Mouse (Mus musculus) urinary bladder, postnatal 4 days (tissue): ENCODE measurements around the gene Gm21915.

Source experiments
- DNase-seq, 2 experiments: peaks; one replicate each; pipeline ENCODE4 v3.0.0; 2021 to 2022; ENCODE audit warnings: low spot score in 2 of 2

Gm21915 gene

DNA sequence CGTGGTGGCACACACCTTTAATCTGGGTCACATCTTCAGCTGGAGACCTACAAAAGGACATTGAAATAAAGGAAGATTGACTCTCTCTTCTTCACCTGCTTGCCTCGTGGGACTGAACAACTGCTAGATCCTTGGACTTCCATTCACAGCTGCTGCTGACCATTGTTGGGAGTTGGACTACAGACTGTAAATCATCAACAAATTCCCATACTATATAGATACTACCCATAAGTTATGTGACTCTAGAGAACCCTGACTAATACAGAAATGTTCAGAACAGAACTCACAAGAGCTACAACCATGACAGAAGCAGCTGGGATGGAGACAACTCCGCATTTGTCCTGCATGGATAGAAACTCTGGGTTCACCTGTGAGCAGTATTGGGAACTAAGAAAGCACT is at the start of gene Gm21915:
Gene Gm21915 (plus strand): TSS at position 301 of the 400 bp plus-strand sequence.
- DNase-seq: no peak

DNA sequence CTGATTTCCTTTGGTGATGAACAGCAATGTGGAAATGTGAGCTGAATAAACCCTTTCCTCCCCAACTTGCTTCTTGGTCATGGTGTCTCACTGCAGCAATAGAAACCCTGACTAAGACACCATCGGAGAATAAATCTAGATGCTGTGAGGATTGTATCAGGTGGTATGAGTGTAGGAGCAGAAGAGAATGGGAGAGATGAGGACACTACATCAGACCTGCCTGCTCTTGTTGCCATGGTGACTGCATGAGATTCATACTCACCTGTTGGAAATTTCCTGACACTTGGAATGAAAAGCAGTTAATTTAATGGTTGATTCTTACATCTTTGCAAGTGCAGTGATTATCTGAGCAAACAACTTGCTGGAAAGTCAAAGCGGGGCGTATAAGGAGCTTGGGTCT is 48.1 kb upstream of the Gm21915 start:
- DNase-seq: no peak

DNA sequence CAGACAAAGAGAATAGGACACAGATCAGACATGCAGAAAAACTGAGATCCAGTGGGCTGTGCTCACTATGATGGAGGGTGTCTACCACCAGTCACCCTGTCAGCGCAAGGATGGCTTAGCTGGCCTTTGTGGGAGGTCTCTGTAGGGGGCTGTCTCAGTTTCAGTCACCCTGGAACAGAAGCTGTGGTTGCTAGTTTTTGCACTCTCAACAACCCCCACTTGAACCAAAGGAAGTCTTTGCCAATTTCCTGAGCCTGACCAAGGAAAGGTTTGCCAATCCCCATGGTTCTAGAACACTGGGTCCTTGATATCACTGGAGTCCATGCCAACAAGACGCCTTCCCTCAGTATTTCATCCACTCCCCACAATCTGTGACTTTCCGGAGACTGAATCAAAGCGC is 47.6 kb upstream of the Gm21915 start:
- no peak for DNase-seq

DNA sequence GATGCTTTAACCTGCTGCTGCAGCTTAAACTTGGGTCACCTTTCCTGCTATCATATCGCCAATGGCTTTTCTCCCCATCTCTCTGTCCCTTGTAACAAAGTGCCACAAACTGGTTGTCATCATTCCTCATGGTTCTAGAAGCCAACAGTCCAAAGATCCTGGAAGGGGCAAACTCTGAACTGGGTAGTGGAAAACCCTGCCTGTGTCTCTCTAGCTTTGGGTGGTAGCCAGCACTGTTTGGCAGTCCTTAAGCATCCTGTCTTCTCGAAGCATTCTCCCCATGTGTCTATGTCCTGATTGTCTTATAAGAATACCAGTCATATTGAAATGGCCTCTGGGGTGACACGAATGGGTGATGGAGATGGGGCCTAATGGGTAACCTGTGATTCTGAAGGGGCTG is 45.1 kb upstream of the Gm21915 start:
- DNase-seq: no peak

DNA sequence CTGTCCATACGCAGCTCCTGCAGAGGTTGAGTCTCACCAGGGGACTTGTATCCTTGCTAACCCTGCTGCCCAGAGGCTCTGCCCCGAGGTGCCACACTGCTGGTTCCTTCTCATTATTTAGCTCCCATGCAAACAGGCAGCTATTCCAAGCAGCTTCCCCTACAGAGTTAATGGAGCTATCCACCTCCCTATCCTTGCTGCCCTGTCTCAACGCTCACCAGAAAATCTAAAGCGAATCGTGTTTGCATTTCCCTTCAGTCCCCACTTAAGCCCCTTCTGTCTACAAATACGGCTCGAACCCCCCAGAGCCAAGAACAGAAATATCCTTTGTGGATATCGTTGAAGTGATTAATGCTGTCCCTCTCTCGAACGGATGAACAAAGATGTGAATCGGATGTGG is 43.8 kb upstream of the Gm21915 start:
- DNase-seq: no peak

DNA sequence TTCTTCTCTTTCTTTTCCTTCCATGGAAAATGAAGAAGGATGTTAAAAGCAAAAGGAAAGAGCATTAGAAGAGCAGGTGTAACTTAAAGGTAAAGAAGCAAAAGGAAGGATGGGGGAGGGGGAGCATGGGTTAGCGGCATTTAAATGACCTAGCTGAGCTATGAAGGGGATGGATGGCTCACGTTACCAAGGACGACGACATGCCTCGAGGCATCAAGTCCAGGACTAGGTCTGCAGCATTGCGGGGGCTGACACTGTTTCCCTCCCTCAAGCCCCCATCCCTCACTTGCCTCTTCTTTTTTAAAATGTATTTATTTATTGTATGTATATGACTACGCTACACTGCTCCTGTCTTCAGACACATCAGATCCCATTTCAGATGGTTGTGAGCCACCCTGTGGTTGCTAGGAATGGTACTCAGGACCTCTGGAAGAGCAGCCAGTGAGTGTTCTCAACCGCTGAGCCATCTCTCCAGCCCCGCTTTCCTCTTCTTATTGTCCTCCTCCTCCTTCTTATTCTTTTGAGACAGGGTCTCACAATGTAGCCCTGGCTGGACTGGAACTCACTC is 43.2 kb upstream of the Gm21915 start:
- DNase-seq: no peak

DNA sequence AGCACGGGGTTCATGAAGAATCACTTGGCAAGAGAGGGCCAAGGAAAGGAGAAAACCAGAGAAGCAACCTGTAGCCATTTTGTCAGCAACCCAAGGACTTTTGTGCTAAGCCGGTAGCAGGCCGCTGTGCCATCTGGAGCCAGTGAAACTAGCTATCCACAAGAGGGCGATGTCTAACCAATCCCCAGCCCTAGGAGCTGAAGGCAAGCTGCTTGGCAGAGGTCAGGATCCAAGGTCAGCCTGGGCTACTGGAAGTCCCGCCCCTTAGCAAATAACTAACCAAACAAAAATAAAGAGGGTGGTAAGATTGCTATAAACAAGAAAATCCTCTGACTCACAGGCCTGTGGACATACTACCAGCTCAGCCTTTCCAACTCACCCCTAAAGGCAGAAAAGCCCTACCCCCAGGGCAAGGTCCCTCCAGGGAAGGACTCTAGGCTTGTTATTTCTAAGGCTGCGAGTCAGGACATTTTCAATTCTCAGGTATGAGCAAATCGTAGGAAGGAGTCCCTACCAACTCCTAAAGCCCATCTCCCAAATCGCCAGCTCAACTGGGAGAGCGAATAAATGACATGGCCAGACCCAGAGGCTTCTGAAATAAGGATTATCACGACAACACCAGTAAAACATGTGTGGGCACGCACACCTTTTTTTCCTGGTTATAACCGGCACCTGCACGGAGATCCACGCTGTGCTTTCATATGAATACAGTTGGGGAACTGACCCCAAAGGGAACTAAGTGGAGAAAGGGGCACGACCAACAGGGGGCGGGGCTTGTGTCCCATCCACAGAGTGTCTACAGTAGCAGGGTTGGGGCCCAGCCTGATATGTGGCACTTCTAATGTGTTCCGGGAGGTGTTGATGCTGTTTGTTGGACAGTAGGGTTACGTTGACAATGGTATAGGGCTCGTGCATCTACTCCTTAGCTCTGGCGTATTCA is 42.0 kb upstream of the Gm21915 start:
- peak in 1 of 2 experiments; percentile 35 for DNase-seq

DNA sequence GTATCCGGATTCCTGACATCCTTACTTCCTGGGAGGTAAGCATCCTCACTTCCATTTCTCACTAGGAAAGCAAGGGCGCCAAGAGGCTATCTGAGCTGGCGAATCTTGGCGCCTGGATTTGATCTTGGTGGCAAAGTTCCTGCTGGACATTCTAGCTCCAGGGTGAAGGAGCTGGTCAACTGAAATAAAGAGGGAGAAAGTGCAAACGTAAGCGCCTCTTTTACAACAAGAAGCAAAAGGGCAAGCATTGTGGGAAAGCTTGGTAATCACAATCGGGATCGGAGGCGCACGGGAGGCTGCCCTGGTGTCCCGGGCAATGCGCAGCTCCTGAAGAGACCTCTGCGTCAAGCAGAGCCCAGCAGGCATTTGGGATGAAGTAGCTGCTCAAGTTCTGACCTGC is 41.0 kb upstream of the Gm21915 start:
- no peak for DNase-seq

DNA sequence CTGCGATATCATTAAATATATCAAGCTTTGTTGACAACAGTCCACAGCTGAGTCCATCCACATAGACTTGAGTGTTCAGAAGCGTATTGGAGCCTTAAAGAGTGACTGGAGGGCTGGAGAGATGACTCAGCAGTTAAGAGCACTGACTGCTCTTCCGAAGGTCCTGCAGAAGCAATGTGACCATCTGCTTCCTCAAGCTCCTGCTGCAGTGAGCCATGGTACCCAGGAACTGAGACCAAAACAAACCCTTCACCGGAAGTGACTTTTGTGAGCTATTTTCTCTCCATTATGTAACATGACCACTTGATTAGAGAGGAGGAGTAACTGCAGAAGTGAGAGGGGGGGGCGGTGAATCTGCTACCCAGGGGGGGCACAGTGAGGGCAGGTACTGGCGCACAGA is 39.3 kb upstream of the Gm21915 start:
- DNase-seq: no peak

DNA sequence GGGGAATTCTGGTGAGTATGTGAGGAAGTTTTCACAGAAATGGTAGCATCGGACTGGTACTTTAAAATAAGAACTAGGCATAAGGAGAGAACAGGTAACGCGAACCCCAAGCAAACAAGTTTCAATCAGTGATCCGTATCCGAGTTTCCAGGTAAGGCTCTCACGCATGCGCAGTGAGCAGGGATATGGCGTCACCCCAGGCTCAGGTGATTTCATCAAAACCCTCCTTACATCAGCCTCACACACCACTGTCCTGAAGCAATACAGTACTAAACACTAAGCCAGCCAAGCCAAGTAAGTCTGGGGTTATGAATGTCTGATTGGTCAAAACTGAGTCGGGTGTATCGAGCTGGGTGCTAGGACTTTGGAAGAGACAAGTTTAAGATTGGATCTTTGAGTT is 38.9 kb upstream of the Gm21915 start:
- DNase-seq: no peak

DNA sequence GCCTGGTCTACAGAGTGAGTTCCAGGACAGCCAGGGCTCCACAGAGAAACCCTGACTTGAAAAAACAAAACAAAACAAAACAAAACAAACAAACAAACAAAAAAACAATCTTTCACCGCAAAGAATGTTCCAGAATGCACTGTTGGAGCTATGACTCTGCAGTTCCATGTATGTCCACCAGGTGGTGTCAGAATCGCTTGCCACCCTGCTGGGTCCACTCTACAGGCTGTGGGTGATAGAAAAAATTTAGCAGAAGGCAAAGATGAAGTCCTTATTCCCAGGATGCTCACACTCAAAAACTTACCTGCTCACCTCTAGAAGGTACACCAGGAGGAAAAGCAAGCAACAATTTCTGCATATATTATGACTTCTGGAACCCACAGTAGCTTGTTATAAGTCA is 34.4 kb upstream of the Gm21915 start:
- peak; percentile 35 to 68 for DNase-seq

DNA sequence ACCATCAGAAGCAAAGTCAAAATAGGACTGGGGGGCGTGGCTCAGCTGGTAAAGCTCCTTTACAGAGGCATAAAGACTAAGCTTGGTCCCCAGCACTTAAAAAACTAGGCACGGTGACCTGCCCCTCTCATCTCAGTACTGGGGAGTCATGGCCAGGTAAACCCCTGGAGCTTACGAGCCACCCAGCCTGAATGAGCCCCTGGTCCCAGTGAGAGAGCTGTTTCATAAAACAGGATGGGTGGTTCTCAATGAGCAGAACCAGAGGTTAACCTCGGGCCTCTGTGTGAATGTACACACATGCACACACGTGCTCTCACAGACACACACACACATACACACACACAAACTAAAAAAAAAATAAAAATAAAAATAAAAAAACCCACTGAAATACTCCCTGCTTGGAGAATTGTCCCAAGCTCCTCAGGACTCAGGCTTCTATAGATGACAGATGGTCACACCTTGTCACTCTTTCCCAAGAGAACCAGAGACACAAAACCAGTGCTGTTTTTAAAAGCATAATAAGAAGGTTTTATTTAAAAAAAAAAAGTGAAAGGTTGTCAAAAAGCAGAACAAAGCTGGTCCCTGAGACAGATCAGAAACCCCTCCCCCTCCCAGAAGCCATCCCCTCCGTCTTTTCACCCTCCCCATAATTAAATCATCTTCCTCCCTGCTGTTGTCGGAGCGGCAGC is 32.6 kb upstream of the Gm21915 start:
- no peak for DNase-seq

DNA sequence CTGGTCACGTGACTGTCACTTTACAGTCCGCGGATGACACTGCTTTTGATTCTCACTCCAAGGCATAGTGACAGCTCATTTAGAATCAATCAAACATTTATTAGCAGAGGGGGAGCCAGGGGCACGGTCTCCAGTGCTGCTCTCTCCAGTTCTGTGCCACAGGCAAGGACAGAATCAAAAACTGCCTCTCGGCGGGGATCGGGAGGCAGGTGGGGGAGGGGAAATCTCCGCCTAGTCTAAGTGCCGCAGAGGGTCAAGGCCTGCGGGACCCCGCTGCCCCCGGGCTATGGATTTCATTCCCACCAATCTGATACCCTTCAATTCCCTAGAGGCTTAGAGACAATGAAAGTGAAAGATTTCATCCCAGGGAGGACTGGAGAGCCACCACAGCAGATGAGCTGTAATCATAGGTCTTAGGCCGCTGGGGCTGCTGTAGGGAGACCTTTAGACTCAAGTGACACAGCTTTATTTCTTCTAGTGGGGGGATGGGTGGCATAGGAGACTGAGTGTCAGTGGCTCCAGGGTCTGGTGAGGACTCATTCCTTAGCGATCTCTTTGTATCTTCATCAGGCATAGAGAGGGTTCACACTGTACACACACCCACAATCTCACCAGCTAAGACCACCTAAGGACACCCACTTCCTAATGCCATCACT is 31.9 kb upstream of the Gm21915 start:
- no peak for DNase-seq

DNA sequence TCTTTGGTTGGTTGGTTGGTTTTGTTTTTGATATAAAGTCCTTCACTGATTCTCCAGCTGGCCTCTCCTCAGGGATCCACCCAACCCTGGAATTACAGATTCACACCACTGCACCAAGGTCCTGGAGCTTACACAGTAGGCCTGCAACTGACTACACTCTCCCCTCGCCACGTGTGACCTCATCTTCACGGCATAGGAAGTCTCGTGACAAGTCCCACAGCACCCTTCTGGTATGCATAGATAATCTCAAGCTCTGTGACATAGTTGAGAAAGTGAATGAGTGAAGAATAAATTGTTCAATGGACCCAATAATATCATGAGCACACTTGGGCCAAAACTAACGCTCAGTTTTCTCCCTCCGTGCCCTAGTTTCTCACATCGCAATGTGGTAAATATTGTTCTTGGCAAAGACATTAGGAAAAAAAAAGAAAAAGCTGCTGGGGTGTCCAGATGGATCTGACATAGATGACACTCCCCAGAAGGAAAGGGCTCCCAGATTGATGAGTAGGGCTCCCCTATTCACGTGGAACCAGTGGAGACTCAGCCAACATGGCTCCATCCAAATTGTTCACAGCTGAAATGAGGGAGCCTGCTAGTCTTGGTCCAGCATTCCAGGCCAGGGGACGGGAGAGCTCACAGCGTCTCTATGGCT is 30.8 kb upstream of the Gm21915 start:
- DNase-seq: no peak

DNA sequence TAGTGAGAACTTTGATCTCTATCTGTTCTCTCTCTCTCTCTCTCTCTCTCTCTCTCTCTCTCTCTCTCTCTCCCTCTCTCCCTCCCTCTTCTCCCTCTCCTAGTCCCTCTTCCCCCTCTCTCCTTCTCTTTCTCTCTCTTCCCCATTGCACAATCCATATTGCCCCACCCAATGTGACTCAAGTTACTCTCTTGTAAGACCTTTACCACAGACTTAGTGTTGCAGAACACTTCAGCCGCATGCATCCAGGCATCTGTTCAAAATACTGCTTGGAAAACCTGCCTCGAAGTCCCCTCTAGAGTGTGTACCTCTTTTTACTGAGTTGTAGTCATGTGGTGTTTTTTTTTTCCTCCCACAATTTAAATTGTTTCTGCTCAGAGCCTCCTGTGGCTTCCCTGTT is 29.1 kb upstream of the Gm21915 start:
- no peak for DNase-seq

DNA sequence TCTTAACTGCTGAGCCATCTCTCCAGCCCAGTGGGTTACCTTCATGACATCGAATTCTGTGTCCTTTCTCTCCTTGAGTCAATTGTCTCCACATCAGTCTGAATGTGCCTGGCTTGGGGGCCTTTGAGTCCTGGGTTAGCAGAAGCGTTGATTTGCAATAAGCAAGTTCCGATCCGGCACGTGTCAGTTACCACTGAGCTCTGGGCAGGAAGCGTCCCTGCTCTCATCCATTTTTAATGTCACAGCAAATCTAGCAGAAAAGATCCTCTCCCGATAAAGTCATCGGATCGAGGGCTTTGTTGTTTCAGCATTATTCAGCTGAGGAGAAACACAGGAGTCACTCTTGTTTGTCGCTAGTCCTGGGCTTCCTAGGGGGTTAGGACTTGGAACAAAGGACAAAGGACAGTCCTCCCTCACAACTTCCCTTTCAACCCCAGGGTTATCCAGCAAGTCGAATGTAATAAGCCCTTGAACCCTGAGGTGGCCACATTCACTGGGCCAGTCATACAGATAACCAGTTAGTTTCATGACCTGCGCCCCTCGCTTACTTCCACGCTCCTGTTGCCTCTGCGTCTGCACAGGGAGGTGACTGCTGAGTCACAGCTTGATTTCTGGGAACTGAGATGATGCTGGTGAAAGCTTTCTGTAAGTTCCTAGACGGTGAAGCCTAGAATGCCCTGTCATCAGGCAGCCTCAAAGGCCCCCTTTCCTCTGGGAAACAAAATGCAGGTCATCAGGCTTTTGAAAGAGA is 27.8 kb upstream of the Gm21915 start:
- DNase-seq: no peak

DNA sequence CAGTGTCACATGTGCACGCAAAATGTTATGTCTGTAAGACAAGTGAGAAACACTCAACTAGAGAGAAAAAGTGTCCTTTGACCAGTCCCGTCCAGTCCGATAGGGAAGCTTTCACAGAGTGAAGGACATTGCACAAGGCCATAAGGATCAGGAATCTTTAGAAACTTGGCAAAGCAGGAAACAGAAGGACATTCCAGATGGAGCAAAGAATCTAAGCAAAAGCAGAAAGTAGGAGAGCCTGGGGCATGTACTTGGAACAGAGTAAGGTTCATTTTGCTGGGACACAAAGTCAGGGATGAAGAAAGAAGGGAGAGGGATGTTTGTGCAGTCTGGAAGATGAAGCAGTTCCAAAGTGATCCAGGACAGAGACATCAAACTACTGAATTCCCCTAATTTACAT is 21.0 kb upstream of the Gm21915 start:
- DNase-seq: no peak

DNA sequence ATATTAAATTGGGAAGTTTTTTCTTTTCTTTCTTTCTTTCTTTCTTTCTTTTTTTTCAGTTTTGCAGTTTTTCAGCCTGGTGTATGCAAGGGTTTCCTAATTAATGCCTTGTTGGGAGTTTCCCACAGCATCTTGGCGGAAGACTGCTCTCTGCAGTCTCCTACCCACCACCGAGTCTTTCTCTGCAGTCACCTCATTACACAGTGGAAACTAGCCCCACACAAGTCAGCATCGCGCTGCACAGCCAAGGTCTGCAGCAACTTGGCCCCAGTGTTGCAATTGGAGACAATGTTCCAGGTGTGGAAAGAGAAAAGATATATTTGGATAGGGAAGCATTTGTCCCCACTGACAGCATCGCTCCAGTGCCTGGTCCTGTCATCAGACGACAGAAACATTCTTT is 20.4 kb upstream of the Gm21915 start:
- DNase-seq: no peak

DNA sequence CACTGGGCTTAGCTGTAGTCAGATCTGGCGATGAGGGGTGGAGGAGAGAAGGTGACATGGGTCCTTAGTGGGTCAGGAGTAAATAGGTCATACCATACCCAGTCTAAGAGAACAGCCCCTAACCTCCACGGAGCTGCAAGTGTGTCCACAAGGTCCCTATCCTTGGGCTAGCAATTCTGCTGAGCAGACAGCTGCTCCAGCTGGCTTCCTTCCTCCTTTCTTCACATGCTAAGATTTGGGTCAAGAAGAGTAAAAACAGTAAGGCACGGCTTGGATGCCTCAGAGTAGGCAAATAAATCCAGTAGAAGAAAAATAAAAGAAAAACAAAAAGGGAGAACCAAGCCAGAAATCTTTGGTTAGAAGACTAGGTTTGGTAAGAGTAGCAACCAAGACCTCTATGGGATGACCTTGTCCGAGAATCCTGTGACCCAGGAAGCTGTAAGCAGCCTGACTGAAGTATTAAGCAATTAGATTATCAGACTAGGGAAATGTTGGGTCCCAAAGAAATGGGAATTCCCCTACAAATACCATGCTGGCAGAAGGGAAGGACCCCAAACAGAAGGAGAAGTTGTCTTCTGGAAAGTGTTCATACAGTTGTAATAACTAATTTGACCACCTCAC is 19.1 kb upstream of the Gm21915 start:
- no peak for DNase-seq

DNA sequence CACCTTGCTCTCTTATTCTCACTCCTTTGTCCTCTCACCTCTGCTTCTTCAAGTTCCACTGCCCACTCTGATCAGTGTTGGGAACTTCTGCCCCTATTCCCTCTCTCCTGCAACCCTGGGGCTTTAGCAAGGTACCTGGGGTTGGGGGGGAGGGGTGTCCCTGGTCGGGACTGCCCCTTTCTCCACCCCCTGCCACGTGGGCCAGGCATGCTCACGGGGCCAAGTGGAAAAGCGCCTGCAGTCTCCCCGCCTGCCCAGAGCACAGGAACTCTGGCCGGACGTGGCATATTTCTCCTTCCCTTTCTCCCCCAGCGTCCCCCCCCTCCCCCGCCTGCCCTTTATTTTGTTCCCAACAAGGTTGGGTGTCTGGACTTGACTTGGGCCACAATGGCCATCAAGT is 17.7 kb upstream of the Gm21915 start:
- no peak for DNase-seq
